Mouse (Mus musculus): Measurements from ENCODE around the gene Med27.
"Not testable (repeated sequence)": the region's sequence is repeated elsewhere in the genome, so short reads cannot be mapped to it uniquely, and the experiment has no call there.

Gene Med27

DNA sequence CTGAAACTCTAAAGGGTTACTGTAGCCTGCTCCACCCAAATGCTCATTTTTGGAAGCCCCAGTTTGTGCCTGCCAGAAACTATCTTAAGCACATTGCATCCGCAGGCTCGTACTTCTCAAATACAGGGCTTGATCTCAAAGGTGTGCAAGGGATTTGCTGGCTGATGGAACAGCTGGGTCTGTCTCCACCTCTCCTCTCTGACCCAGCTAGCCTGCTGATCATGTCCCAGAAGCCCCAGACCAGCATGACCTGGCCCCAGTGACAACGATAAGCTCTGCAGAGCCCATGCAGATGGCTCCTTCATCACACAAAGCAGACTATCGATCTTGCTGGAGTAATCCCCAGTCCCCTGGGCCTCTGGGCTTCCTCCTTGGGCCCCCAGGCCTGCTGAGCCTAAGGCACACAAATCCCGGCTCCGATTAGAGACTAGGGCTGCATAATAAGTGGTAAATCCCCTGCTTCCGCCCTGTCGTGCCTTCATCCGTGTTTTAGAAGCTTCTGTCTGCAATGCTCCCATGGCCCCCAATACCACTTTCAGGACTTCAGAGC, 170.1 kb downstream of the Med27 start:
- no peak for DNase-seq (ENCODE audit: low read depth, low spot score)

DNA sequence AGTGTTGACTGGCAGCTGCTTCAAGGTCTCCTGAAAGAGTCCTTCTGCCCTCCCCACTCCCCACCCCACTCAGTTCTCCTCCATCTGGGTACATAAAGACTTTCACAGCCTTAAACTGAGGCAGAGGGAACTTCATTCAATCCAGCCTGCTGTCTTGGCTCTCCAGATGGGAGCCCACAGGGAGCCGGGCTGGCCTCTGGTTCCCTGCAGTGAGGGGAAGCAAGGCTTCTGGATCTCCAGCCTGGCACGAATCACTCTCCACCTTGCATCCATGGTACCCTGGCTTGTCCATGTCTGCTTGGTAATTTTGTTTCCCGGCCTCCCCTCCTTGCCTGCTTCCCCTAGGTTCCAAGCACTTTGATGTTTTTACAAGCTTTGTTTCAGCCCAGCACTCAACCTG, 172.8 kb downstream of the Med27 start:
- DNase-seq (ENCODE audit: low read depth, low spot score) = no peak

GRCm38 (mm10) chr2:29520206-29520605, 173.6 kb downstream of the Med27 start:
- no peak for DNase-seq (ENCODE audit: low read depth, low spot score)

- DNase-seq (ENCODE audit: low read depth, low spot score) = no peak
These were observed 174.9 kb downstream of the Med27 start for GRCm38 (mm10) chr2:29521486-29521885.

GRCm38 (mm10) chr2:29523918-29524811, 177.5 kb downstream of the Med27 start:
- DNase-seq (ENCODE audit: low read depth, low spot score) = no peak

DNA sequence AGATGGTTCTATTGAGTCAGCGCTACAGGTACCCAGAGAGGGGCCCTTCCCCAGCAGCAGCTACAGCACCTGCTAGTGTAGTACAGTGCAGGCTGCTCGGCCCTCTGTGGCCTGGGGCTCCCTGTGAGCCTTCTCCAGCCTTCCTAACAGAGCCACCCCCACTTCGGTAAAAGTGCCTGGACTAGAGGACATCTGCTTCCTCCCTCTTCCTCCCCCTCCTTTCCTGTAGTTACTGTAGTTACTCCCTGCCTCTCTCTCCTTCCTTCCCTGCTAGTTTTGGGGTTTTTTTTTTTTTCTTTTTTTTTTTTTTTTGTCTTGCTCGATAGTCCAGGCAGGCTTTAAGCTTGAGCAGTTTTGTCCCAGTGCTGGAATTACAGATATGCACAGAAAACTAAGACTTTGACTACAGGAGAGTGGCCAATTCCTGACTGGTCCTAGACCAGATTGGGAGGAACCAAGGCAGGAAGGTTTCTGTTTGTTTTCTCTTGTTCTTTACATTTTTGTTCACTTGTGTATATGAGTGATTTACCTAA, 178.7 kb downstream of the Med27 start:
- no peak for DNase-seq (ENCODE audit: low read depth, low spot score)

DNA sequence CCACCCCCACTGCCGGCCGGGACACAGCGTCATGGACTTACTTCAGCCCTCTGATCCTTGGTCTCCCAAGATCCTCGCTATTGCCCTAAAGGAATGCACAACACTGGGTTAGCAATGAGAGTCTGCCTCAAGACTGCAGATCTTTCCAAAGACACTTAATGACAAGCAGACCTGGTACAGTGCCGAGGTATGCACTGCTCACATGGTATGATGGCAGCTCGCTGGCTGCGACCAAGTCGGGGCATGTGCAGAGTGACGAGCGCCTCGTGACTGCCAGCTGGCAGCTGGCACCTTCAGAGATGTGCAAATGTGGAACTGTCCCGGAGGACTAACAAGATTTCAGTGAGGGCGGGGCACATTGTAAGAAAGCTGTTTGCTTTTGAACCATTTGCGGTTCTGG, 179.6 kb downstream of the Med27 start:
- DNase-seq (ENCODE audit: low read depth, low spot score) = no peak

- DNase-seq (ENCODE audit: low read depth, low spot score) = not testable (repeated sequence)
These were observed 180.9 kb downstream of the Med27 start for GRCm38 (mm10) chr2:29527480-29527879.

GRCm38 (mm10) chr2:29528811-29529210, 182.2 kb downstream of the Med27 start:
- DNase-seq (ENCODE audit: low read depth, low spot score) = no peak

DNA sequence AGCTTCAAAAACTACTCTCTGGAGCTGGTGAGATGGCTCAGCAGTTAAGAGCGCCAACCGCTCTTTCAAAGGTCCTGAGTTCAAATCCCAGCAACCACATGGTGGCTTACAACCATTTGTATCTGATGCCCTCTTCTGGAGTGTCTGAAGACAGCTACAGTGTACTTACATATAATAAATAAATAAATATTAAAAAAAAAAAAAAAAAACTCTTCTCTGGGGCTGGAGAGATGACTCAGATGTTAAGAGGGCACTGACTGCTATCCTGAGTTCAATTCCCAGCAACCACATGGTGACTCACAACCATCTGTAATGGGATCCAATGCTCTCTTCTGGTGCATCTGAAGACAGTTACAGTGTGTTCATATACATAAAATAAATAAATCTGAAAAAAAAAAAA, 183.2 kb downstream of the Med27 start:
- DNase-seq (ENCODE audit: low read depth, low spot score) = not testable (repeated sequence)

DNA sequence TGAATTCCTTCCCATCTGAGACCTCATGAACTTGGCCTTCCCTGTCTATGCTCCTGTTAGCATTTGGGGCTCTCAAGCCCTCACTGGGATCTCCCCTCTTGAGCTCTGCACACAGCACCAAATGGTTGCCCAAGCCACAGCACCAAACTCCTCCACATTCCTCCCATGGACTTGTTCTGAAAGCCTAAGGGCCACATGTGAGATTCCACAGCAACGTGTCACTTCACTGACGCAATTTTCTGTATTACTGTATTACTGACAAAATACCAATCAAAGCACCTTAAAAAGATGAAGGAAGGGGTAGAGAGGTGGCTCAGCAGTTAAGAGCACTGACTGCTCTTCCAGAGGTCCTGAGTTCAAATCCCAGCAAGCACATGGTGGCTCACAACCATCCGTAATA, 185.6 kb downstream of the Med27 start:
- DNase-seq (ENCODE audit: low read depth, low spot score) = no peak

DNA sequence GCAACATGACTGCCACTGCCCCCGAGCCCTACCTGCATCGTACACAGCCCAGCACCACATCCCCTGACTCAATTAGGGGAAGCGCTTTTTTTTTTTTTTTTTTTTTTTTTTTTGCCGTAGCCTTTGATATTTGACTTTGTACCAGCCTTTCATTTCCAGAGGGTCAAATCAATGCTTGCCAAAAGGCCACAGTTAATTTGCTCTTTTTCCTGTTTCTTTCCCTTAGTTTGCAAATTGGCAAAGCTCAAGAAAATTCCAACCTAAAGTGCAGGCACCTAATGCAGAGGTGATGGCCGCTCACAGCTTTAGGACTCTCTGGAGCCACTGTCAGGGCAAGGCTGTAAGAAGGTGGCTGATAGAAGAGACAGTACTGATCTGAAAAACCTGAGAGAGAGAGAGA, 186.3 kb downstream of the Med27 start:
- DNase-seq (ENCODE audit: low read depth, low spot score) = no peak

DNA sequence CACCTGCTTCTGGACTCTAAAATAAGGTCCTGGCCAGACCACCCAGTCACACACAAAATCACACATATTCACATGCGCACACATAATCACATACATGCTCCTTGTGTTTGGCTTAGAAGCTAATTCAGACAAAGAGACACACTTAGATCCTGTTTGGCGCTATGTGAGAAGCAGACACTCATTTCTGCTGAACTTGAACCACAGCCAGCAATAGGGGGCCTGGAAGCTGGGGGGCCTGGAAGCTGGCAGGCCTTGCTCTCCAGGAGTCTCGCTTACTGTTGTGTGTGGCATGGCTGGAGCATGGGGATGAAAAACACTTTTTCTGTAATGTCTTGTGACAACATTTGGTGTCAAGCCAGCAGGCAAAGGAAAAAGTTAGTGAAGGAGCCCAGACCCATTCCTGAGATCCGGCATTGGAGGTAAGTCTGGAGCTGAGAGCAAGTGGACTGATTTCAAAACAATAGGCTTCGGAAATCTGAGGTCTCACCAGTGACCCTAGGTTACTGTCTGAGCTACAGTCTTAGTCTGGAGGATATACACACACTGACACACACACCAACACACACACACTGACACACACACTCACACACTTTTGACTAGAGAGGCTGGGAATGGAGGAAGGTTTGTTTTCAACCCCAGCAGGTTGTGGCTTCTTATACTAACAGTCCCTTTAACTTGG, 189.1 kb downstream of the Med27 start:
- DNase-seq (ENCODE audit: low read depth, low spot score) = no peak

DNA sequence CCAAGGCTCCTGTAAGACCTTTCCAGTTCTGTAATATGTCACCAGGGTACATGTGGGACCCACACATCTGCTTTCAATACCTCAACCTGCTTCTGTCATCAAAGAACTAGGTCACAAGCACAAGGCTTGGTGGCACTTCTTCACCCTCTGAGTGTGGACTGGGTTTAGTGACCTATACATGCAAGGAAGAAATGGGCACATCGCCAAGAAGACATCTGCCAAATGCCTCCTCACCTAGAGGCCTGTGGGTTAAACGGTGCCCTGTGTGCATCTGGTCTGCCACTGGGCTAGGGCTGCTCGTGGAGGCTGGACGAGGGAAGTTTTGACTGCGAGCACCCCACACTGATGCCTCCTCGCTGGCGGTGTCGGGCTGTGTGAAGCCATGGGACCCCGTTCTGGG, 189.9 kb downstream of the Med27 start:
- no peak for DNase-seq (ENCODE audit: low read depth, low spot score)

- no peak for DNase-seq (ENCODE audit: low read depth, low spot score)
These were observed 190.7 kb downstream of the Med27 start for GRCm38 (mm10) chr2:29537334-29537733.

DNA sequence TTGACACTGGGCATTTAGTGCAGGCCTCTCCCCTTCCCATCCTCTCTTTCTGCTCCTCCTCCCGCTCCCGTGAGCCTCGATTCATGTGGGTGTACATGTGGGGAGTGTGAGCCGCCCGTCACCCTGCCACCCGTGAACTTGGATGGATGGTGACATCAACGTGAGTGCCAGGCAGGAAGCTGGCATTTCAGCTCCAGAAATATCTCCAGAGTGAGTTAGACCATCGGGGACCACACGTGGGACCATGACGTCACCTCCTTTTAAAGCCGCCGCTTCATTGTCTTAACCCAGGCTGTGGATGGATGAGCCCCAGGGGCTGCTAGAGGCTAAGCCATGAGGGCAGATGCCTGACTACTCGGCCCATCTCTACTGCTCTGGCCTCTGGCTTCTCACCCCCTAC, 195.4 kb downstream of the Med27 start:
- no peak for DNase-seq (ENCODE audit: low read depth, low spot score)

DNA sequence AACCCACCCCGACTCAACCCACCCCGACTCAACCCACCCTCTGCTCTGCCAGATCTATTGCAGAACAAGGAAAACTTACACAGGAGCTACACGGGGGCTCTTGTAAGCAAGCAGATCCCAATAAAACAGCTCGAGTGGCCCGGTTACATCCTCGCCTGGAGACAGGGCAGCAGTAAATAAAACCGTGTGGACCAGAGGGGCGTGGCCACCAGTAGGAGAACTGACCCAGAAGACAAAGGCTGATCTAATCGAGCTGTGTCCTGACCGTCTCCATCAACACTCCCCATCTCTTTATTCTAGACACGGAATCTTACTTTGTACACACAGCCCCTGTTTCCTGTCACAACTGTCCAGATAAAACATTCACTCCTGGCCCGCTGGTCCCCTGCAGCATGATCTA, 200.0 kb downstream of the Med27 start:
- no peak for DNase-seq (ENCODE audit: low read depth, low spot score)

- DNase-seq (ENCODE audit: low read depth, low spot score) = no peak
These were observed 205.4 kb downstream of the Med27 start for GRCm38 (mm10) chr2:29551816-29552585.

DNA sequence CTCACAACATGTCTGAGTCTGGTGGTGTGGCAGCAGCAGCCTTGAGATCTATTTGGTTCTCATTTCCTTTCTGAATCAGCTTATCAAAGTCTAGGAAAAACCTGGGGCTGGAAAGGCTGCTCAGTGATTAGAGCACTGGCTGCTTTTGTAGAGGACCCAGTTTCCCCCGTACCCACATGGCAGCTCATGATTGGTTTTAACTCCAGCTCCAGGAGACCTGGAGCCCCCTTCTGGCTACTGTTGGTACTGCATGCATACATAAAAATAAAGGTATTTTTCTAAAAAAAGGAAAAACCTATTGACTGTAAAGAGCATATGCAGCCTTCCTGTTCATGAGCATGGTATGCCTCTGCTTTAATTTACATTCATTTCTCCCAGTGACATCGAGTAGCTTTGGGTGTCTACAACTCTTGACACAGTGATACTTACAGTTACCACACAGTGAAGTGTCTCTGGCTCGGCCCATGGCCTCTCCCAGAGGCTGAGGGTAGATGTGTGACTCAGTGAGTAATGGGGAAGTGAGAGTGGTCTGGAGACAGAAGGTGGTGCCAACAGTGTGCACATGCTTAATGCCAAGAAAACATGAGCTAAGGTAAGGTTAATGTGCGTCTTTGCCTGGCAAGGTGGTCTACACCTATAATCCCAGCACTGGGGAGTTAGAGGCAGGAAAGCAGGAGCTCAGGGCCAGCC, 207.5 kb downstream of the Med27 start:
- DNase-seq (ENCODE audit: low read depth, low spot score) = no peak

DNA sequence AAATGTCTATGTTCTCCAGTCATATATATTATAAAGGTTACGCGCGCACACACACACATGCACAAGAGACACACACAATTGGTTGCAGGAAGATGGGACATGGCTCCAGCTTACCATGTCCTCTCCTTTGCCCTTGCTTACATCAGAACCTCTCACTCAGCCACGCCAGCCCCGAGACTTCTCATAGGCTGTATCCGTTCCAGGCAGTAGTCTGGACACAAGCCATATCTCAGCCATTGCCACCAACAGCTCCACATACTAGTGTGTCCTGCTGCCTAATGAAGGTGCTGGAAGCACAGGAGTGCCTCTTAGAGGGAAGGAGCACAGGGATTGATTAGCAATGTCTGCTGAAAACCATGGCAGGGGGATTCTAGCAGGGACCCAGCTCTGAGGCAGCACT, 211.9 kb downstream of the Med27 start:
- DNase-seq (ENCODE audit: low read depth, low spot score) = no peak

GRCm38 (mm10) chr2:29559955-29560354, 213.3 kb downstream of the Med27 start:
- no peak for DNase-seq (ENCODE audit: low read depth, low spot score)
